Mouse (Mus musculus): ENCODE measurements around the gene Gdf2. TPM values are rescaled to one million over a fixed set of nuclear protein-coding genes. Genes with fewer than 3 reads are reported as not detected.

Gene Gdf2
- not detected in 2 replicates for polyA plus RNA-seq (2011; ENCODE audit: insufficient read depth, insufficient read length, low replicate concordance, missing spikeins)

DNA sequence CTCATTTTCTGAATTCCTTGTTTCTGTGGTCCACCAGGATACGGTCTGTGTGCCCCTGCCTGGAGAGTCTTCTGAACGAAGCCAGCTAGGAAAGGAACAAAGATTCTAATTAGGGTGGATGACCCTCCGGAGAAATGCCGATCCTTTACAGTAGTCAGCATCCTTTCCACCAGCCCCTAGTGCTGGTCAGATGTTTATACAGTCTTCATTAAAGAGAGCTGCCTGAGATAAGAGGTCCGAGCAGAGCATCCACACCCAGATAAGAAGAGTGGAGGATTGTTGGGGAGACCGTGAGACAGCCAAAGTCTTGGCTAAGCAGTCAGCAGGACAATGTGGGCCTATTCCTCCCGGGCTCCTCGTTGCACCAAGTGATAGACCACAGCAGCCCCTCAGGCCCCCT, at the start of gene Gdf2:
TSS of gene Gdf2 (plus strand) at position 301 of the 400 bp plus-strand sequence.
- Histone ChIP-seq H3K4me3 (replicated peaks; ENCODE audit: control insufficient read depth, low read depth, low read length) (no peak within 1 kb of the TSS), H3K4me1 (ENCODE audit: control insufficient read depth, insufficient read depth, low read length) (no peaks in the 10 kb centered on the region), H3K27ac (ENCODE audit: control insufficient read depth, insufficient read depth, low read depth, low read length, poor library complexity) (no peak within 1 kb of the TSS)
- TF ChIP-seq CTCF (IDR thresholded peaks at IDR 0.05; ENCODE audit: control insufficient read depth, insufficient read depth, low read length): no peak
- no peak for TF ChIP-seq POLR2A (IDR thresholded peaks at IDR 0.05; ENCODE audit: borderline replicate concordance, control insufficient read depth, low read depth, low read length)
- 74% methylated on average over 8 of the region's 8 CpGs for WGBS

DNA sequence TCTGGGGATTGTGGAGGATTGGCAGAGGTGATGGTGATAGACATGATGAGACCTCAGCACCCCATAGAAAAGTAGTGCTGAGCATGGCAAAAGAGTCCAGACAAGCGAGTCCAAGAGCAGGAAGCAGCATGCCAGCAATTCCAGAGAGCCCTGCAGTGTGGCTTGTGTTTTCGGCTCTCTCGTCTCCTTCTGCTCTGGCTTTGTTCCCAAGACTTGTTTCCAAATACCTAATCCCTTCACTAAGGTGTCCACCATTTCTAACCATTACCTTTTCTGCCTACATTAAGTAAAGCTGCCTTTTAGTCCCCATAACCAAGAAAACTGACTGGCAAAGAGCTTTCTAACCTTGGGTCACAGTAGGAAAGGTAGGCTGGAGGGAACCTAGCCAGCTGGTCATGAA, 49.3 kb upstream of the Gdf2 start:
- Histone ChIP-seq H3K4me1 (ENCODE audit: control insufficient read depth, insufficient read depth, low read length) (no peaks in the 10 kb centered on the region), H3K4me3 (replicated peaks; ENCODE audit: control insufficient read depth, low read depth, low read length) (no peak overlapping the region), H3K27ac (ENCODE audit: control insufficient read depth, insufficient read depth, low read depth, low read length, poor library complexity) (no peak overlapping the region)
- WGBS: 77% methylated on average over 3 of the region's 3 CpGs
- TF ChIP-seq CTCF (IDR thresholded peaks at IDR 0.05; ENCODE audit: control insufficient read depth, insufficient read depth, low read length) (no peak), POLR2A (IDR thresholded peaks at IDR 0.05; ENCODE audit: borderline replicate concordance, control insufficient read depth, low read depth, low read length) (no peak)

DNA sequence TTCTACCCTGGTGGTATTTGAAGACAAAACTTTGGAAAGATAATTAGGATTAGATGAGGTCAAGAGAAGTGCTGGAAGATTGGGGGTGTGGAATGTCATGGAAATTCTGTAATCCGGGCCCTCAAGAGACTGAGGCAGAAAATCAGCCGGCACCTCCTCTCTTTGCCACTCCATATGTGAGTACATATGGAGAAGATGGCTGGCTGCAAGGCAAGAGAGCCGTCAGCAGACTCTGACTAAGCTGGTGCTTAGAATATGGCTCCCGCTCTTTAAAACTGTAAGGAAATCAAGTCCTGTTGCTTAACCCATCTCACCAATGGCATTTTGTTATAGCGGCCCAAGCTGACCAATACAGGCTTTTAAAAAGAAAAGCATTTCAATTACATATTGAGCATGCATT, 45.1 kb upstream of the Gdf2 start:
- TF ChIP-seq CTCF (IDR thresholded peaks at IDR 0.05; ENCODE audit: control insufficient read depth, insufficient read depth, low read length) (no peak), POLR2A (IDR thresholded peaks at IDR 0.05; ENCODE audit: borderline replicate concordance, control insufficient read depth, low read depth, low read length) (no peak)
- Histone ChIP-seq H3K27ac (ENCODE audit: control insufficient read depth, insufficient read depth, low read depth, low read length, poor library complexity) (no peak overlapping the region), H3K4me3 (replicated peaks; ENCODE audit: control insufficient read depth, low read depth, low read length) (no peak overlapping the region), H3K4me1 (ENCODE audit: control insufficient read depth, insufficient read depth, low read length) (no peaks in the 10 kb centered on the region)
- WGBS: 78% methylated on average over 5 of the region's 5 CpGs

DNA sequence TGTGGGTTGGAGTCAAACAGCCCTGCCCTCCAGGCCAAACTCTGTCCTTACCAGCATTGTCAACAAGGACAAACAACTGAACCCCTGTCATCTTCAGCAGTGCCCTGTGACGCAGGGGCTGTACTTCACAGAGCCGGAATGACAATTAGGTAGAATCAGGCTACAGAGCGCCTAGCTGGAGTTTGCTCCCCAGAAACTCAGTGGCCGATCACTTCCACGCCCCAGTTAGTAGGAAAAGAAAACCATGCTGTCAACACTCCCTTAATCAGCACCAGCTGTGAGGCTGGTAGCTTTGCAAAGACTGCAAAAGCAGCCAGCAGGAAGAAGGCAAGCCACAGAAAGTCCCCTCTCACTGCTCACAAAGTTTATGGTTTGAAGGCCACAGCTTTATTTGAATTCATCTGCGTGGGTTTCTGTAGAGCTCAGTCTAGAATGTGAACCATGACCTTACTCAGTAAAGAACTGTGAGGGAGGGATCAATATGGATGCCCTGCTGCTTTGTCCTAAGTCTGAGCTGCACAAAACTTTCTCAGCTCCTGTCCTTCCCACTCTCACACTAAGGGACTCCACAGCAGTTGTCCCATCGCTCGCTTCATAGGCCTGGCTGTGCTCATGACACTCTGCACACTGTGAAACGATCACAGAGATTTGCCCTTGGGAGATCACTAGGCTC, 44.1 kb upstream of the Gdf2 start:
- Histone ChIP-seq H3K4me1 (ENCODE audit: control insufficient read depth, insufficient read depth, low read length) (no peaks in the 10 kb centered on the region), H3K27ac (ENCODE audit: control insufficient read depth, insufficient read depth, low read depth, low read length, poor library complexity) (no peak overlapping the region), H3K4me3 (replicated peaks; ENCODE audit: control insufficient read depth, low read depth, low read length) (no peak overlapping the region)
- TF ChIP-seq POLR2A (IDR thresholded peaks at IDR 0.05; ENCODE audit: borderline replicate concordance, control insufficient read depth, low read depth, low read length) (no peak), CTCF (IDR thresholded peaks at IDR 0.05; ENCODE audit: control insufficient read depth, insufficient read depth, low read length) (no peak)
- WGBS: 62% methylated on average over 9 of the region's 9 CpGs

DNA sequence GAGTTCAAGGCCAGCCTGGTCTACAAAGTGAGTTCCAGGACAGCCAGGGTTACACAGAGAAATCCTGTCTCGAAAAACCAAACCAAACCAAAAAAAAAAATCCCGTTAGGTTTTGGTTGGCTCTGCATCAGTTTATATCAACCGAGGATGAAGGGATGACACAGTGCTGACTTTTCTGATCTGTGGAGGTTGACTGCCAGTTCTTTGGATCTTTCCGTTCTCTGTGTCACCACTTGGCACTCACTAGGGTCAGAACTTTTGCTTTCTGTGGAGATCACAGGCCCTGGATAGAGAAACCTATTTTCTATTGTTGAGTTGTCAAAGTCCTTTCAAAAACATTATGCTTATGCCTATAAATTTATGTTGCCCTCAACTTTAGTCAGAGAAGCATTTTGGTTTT, 38.1 kb upstream of the Gdf2 start:
- no peak overlapping the region for H3K27ac ChIP-seq (ENCODE audit: control insufficient read depth, insufficient read depth, low read depth, low read length, poor library complexity)
- TF ChIP-seq CTCF (IDR thresholded peaks at IDR 0.05; ENCODE audit: control insufficient read depth, insufficient read depth, low read length) (no peak), POLR2A (IDR thresholded peaks at IDR 0.05; ENCODE audit: borderline replicate concordance, control insufficient read depth, low read depth, low read length) (no peak)
- no peaks in the 10 kb centered on the region for H3K4me1 ChIP-seq (ENCODE audit: control insufficient read depth, insufficient read depth, low read length)
- no peak overlapping the region for H3K4me3 ChIP-seq (replicated peaks; ENCODE audit: control insufficient read depth, low read depth, low read length)
- 87% methylated on average over 4 of the region's 4 CpGs for WGBS

DNA sequence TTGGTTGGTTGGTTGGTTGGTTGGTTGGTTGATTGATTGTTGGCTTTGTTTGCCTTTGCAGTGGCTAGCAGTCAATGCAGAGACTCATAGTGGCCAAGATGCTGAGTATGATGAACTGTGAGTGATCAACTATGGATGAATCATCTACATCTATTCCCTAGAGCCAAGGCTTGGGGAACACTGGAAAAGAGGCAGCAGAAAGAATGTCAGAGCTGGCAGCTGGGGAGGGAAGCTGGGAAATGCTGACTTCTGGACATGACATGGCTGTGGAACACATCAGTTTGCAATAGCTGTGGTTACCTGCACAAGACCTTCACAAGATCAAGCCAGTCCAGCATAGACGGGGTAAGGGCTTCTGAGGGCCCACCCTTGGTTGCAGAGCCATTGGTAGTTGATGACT, 37.6 kb upstream of the Gdf2 start:
- Histone ChIP-seq H3K4me1 (ENCODE audit: control insufficient read depth, insufficient read depth, low read length) (no peaks in the 10 kb centered on the region), H3K4me3 (replicated peaks; ENCODE audit: control insufficient read depth, low read depth, low read length) (no peak overlapping the region), H3K27ac (ENCODE audit: control insufficient read depth, insufficient read depth, low read depth, low read length, poor library complexity) (no peak overlapping the region)
- WGBS: 79% methylated on average over 1 of the region's 1 CpGs
- TF ChIP-seq POLR2A (IDR thresholded peaks at IDR 0.05; ENCODE audit: borderline replicate concordance, control insufficient read depth, low read depth, low read length) (no peak), CTCF (IDR thresholded peaks at IDR 0.05; ENCODE audit: control insufficient read depth, insufficient read depth, low read length) (no peak)

DNA sequence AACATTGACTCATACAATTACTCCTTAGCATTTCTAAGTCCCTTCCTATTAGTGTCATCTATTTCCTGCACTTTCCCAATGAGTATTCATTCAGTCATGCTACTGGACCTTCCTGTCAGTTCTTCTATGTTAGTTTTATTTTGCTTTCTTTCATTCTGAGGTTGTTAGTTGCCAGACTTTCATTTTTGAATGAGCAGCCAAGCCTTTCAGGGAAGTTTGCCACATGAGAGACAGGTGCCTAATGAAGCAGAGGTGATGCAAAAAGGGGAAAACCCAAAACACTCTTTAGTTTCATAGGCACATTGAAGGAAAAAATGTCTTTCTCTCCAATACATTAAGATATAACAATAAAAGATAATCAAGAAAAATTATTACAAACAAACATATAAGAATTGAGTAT, 36.0 kb upstream of the Gdf2 start:
- TF ChIP-seq POLR2A (IDR thresholded peaks at IDR 0.05; ENCODE audit: borderline replicate concordance, control insufficient read depth, low read depth, low read length) (no peak), CTCF (IDR thresholded peaks at IDR 0.05; ENCODE audit: control insufficient read depth, insufficient read depth, low read length) (no peak)
- no peak overlapping the region for H3K27ac ChIP-seq (ENCODE audit: control insufficient read depth, insufficient read depth, low read depth, low read length, poor library complexity)

DNA sequence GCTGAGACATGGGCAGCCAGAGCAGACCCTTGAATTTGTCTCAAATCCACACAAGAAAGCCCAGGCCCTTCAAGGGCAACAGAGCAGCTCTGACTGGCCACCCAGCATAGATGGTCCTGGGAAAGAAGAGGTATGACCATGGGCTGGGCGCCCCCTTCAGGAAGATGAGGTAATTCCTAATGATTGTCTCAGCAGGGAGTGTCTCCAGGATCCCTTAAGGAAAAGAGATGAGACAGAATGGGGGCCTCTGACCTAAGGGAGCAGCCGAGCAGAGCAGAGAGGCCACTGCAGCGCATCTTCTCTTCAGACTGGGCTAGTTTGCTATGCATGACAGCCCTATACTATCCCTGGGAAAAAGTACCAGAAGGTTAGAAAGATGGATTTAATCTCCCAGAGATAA, 27.1 kb upstream of the Gdf2 start:
- WGBS: 35% methylated on average over 3 of the region's 3 CpGs
- Histone ChIP-seq H3K4me1 (ENCODE audit: control insufficient read depth, insufficient read depth, low read length) (no peaks in the 10 kb centered on the region), H3K27ac (ENCODE audit: control insufficient read depth, insufficient read depth, low read depth, low read length, poor library complexity) (no peak overlapping the region), H3K4me3 (replicated peaks; ENCODE audit: control insufficient read depth, low read depth, low read length) (no peak overlapping the region)
- TF ChIP-seq POLR2A (IDR thresholded peaks at IDR 0.05; ENCODE audit: borderline replicate concordance, control insufficient read depth, low read depth, low read length): no peak
- no peak for TF ChIP-seq CTCF (IDR thresholded peaks at IDR 0.05; ENCODE audit: control insufficient read depth, insufficient read depth, low read length)

More for the DNA sequence above, 36.0 kb upstream of the Gdf2 start:
- no peak overlapping the region for H3K4me3 ChIP-seq (replicated peaks; ENCODE audit: control insufficient read depth, low read depth, low read length)
- no peaks in the 10 kb centered on the region for H3K4me1 ChIP-seq (ENCODE audit: control insufficient read depth, insufficient read depth, low read length)

DNA sequence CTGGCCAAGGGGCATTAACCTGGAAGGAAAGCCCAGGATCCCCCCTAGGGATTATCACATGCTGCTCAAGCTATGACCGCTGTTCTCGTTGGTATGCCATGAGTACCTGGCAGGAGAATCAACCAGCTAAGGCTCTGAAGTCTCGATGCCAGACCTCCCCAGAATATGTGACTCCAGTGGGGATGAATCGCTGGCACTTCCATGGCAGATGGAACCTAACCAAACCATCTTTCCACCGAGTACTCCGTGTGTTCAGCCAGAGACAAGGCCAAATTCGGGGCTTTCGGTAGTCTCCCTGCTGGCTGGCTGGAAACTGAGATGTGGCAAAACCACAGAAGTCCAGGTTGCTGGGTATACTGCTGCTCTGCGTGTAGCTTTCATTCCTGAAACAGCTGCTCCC, 26.6 kb upstream of the Gdf2 start:
- no peak overlapping the region for H3K4me3 ChIP-seq (replicated peaks; ENCODE audit: control insufficient read depth, low read depth, low read length)
- no peak overlapping the region for H3K27ac ChIP-seq (ENCODE audit: control insufficient read depth, insufficient read depth, low read depth, low read length, poor library complexity)
- H3K4me1 ChIP-seq (ENCODE audit: control insufficient read depth, insufficient read depth, low read length): no peaks in the 10 kb centered on the region
- 76% methylated on average over 9 of the region's 9 CpGs for WGBS
- TF ChIP-seq CTCF (IDR thresholded peaks at IDR 0.05; ENCODE audit: control insufficient read depth, insufficient read depth, low read length): no peak
- TF ChIP-seq POLR2A (IDR thresholded peaks at IDR 0.05; ENCODE audit: borderline replicate concordance, control insufficient read depth, low read depth, low read length): no peak
